Mouse (Mus musculus): ENCODE measurements at regions not wholly inside any gene's neighbourhood (a gene's known extent, or its start where the extent isn't known, plus 50 kb on each side); places are given as distances from the start of the nearest gene placed in this dataset.
A peak's percentile ranks its signal among the peaks of the same experiment; 100 is the strongest.
"Not testable (repeated sequence)": the region's sequence is repeated elsewhere in the genome, so short reads cannot be mapped to it uniquely, and the experiment has no call there.

DNA sequence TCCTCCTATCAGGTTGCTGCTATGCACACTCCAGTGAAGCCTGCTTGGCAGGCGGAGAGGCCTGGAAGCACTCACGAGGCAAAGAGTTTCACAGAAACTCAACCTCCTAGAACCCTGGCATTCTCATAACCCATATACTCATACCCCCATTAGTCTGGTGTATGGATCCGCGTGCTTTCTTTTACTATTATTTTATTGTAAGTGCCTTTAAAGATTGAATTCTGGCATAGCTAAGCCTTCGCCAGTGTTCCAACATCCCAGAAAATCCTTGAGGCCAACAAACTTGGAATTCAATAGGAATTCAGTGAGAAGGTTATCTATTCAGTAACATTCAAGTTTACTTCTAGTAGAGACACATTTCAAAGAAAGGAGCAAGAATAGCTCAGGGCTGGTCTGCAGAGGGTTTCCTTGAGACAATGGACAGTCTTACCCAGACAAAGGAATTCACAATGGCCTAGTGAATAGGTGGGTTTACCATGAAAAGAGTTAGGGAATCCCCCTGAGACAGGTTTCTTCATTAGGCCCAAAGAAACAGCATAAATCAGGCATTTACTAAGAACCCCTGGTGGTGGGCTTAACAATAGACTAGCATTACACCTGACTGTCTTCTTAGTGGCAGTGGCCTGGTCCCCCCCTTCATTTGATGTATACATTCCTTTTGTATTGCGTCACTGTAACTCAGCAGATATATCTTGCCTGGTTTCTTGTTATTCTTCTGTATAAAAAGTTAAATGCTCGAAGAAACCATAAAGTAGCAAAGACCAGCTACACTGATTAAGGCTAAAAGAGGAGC lies 80.8 kb upstream of the Gm15446 start:
- DNase-seq (ENCODE audit: extremely low spot score in 1 of 2, low spot score in 1 of 2), result not testable (repeated sequence)

DNA sequence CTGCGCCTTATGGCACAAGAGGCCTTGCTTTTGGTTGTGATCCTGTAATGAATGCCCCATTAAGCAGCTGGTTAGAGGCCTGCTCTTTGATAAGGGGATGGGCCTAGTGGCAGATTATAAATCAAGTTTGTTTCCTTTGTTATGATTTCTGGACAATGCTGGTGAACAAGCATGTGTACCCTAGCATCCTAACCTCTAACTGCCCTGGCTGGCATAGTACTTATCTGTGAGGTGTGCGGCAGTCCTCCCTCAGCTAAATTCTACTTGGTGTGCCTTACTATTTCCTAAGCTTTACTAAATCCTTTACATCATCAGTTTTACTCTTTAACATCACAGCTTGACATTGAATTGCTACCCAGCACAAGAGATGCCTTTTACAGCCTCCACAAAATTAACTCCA lies 79.0 kb upstream of the Gm15446 start:
- not testable (repeated sequence) for DNase-seq (ENCODE audit: extremely low spot score in 1 of 2, low spot score in 1 of 2)

DNA sequence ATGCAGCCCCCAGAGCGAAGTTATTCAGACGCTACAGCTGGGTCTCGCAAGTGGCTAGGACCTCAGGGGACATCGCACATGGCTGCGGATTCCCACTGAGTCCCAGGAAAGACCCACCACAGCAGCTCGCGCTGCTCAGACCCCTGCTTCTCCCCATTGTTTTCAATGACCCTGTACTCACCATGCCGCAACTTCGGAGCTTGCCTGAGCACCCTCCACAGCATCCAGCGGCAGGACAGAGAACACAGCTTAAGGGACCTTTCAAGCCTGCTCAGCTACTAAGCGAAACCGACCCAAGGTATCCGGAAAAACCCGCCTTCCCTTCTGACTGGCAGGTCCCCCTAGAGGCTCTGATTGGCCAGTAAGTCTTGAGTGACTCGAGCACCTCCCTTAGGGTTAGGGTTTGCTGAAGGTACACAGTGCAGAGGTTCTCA lies 78.4 kb upstream of the Gm15446 start:
- no peak for DNase-seq (ENCODE audit: extremely low spot score in 1 of 2, low spot score in 1 of 2)

DNA sequence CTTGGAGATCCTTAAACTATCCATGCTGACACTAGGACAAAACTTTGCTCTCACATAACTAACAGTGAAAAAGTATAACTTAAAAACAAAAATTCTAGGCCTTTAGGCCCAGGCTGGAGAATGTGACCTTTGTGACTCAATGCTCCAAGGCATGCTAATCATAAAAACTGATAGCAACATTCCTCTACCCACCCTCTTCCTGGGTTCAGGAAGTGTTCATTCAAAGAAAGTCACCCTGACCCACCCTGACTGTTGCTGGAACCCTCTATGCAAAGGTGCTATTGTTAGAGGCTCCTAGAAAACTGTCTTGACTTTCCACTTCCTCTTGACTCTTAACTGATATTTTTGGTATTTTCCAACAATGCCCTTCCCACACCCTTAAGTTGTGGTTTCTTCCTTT lies 72.0 kb upstream of the Gm15446 start:
- DNase-seq (ENCODE audit: extremely low spot score in 1 of 2, low spot score in 1 of 2), result not testable (repeated sequence)

DNA sequence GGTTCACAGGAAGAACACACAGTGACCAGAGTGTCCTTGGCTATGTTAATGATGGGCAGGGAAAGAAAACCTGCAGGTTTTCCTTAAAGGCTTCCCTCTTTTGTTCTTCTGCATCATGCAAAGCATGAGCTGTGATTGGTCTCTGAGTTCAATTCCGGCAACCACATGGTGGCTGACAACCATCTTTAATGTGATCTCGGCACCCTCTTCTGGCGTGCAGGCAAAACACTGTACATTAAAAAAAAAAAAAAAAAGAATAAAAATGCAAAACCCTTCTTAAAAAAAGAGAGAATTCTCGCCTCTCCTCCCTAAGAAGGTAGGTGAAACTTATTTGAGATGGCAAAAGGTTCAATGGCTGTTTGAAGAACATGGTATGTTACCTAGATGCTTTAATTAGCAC lies 62.8 kb upstream of the Gm15446 start:
- no peak for DNase-seq (ENCODE audit: extremely low spot score in 1 of 2, low spot score in 1 of 2)

DNA sequence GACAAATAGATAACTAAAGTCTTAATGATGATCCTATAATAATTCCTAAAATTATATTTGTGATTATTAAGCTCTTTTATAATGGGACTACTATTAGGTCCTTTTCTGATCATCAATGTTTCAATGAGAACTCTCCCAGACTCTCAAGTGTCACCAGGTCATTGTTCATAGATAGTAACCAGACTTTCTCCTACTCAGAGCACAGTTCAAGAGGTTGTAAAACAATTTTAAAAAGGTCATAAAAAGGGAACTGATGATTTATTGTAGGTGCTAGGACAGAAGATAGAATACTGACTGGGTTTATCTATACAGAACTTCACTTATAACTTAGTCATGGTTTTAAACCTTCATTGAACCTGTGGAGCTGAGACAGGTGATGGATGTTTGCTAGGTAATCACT lies 58.7 kb upstream of the Gm15446 start:
- not testable (repeated sequence) for DNase-seq (ENCODE audit: extremely low spot score in 1 of 2, low spot score in 1 of 2)

DNA sequence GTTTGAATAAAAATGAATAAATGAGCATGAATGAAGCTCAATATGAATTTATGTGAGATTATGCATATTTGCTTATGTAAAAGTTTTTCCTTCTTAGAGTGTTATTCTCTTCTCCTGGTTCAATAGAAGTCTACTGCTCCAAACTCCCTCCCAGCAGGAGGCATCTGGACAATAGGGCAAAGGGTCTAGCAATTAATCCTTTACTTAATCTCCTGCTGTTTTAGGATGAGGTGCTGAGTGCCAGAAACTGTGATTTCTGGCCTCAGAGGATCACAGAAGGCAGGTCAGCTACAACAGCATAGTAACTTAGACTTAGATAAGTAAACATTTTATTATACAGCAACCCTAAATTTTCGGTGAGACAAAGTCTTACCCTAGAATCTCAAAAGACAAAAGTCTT lies 57.6 kb upstream of the Gm15446 start:
- DNase-seq (ENCODE audit: extremely low spot score in 1 of 2, low spot score in 1 of 2), result no peak

DNA sequence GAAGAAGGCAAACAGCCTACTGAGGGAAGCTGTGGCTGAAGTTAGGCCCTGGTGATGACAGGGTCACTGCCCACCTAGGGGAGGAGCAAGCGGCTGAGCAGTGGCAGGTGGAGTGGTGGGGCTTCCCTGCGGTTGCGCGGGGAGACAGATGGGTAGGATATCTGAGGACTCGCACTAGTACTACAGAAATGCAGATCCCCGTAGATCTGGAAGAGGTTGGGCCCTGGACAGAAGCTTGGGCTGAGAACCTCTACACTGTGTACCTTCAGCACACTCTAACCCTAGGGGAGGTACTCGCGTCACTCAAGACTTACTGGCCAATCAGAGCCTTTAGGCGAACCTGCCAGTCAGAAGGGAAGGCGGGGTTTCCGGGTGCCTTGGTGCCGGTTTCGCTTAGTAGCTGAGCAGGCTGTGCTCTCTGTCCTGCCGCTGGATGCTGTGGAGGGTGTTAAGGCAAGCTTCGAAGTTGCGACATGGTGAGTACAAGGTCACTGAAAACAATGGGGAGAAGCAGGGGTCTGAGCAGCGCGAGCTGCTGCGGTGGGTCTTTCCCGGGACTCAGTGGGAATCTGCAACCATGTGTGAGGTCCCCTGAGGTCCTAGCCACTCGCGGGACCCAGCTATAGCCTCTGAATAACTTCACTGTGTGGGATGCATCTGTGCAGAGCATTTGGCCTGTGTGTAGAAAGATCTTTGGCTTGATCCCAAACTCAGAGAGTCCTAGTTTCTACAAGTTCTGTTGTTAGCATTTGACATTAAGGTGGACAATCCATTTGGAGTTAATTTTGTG lies 56.7 kb upstream of the Gm15446 start:
- DNase-seq (ENCODE audit: extremely low spot score in 1 of 2, low spot score in 1 of 2), result peak; percentile 60 to 70

DNA sequence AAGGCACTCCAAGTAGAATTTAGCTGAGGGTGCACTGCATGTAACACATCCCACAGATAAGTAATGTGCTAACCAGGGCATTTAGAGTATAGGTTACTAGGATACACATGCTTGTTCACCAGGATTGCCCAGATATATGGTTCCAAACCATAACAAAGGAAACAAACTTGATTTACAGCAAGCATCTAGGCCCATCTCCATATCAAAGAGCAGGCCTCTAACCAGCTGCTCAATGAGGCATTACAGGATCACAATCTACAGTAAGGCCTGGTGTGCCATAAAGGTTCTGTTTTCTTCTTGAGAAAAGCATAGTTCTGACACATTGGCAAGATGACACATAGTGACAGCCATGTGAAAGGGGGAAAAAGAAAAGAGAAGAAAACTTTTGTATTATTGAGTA lies 56.0 kb upstream of the Gm15446 start:
- not testable (repeated sequence) for DNase-seq (ENCODE audit: extremely low spot score in 1 of 2, low spot score in 1 of 2)
